Mouse (Mus musculus) cerebellum, postnatal 4 days (tissue): Measurements from ENCODE around the gene Zdhhc7.
A peak's percentile ranks its signal among the peaks of the same experiment; 100 is the strongest.

Experiments
- DNase-seq, 2 experiments: peaks; one replicate each; pipeline ENCODE4 v3.0.0; 2022; ENCODE audit warnings: low spot score in 2 of 2, mixed read lengths in 1 of 2

Gene Zdhhc7

DNA sequence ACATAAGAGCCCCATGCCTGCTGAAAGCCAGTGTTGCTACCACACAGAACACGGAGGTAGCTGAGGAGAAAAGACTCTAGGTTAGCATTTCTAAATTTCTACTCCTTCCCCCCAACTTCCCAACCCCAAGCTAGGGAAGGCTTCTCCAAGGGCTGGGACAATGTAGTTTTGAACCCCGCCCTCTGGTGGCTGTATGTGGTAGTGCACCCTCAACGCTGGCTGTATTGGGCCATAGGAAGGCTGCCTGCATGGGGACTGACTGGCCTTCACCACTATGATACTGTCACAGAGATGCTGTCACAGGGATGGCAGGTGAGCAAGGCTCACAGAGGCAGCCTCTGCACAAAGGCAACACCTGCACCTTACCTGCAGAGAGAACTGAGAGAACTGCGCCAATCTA is 29.6 kb downstream of the Zdhhc7 start:
- peak; percentile 84 to 91 for DNase-seq

DNA sequence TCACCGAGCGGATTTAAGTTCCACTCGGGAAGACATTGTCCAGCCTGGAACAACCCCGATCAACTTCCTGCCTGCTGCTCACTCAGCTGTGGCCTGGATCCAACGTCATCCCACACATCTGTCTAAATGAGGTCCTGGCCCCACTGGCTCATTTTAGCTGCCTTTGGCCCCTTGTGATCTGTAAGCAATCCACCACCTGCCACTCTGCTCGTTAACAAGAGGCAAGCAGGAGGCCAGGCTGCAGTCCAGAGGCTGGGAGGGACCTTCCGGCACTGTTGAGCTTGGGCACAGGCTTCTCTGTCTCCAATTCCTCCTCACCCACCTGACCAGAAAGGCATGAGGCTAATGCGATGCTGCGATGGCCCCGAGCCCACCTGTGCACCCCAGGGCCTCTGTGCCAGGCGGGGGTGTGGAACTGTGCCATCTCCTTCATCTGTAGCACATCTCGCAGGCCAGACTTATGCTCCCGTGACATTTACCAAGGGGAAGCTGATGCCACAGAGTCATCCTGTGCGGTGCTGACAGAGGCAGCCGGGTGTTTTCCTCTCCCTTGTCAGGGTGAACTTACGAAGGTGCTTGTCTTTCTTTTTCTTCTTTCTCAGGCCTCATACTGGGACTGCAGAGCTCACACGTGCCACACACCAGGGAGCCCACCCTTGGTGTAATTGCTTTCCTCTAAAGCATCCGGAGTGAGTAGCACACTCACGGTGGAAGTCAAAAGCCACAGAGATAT is 33.2 kb downstream of the Zdhhc7 start:
- DNase-seq: no peak

DNA sequence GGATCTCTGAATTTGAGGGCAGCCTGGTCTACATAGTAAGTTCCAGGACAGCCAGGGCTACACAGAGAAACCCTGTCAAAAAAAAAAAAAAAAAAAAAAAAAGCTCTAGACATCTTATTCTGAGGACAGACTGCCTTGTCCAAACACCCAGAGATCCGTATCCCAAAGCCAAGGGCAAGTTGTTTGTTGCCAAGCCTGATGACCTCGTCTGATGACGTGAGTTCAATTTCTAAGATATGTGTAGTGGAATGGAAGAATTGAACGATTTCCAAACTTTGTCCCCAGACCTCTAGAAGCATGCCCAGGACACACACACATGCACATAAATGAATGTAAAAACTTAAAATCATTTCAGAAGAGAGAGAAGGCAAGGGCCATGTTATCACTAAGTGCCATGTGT is 35.1 kb downstream of the Zdhhc7 start:
- no peak for DNase-seq

DNA sequence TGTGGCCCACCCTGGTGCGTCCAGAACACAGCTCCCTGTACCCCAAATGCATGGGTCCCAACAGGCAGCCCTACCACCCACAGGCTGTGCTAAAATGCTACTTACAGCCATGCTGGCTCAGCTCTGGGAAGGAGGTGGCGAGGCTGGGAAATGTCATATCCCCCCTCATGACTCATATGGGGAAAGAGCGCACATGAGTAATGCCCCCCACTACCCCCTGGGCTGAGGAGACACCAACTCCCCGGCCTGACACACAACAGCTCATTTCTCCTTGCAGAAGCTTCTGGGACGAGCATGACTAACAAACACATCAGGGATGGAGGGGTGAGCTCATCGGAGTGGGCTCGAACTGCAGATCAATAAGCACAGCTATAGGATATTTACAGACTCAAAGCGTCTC is 35.7 kb downstream of the Zdhhc7 start:
- DNase-seq: no peak

DNA sequence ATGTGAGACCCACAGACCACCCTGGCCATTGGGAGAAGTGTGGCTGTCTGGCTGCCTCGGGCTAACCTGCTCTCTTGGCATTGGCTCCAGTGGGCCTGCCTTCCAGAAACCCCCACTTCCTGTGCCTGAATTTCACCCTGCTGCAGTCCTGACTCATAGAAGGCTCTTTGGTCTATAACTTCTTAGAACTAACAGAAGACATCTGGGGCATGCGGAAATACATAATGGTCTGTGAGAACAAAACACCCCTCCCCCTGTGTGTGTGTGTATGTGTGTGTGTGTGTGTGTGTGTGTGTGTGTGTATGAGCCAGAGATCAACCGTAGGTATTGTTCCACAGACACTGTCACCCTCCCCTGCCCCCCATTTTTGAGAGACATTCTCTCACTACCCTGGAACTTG is 38.0 kb downstream of the Zdhhc7 start:
- no peak for DNase-seq

DNA sequence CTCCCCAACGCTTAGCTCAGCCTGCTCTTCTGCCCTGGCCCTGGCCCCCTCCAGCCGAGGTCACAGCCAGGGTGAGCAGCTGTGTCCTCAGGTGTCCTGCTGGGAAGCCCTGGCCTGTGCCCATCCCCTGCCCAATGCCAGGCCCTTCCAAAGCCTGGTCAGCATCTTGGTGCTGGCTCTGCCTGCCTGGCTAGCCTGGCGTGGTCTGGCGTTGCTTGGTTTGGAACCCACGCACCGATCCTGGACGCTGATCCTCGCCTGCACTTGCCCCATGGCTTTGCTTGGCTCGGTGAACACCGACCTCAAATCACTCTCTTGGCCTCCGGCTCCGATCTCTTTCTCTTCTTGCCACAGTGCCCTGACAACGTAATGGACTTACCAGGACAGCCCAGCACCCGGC is 38.5 kb downstream of the Zdhhc7 start:
- no peak for DNase-seq

DNA sequence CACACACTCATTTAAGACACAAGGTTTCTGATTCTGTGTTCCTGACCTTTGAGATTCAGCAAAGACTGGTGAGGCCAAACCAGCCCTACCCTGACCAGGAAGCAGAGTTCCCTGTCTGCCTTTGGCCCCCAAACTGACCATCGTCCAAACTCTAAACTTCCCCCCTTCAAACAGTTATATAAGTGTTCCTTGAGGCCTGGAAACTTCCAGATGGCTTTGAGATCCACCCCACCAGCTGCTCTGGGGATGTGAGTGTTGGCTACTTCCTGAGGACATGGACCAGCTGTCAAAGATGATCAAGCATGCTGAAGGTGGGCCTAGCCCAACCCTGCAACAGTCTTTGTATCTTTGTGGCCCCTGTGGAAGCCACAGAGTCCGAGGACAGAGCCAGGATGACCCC is 44.2 kb downstream of the Zdhhc7 start:
- no peak for DNase-seq

DNA sequence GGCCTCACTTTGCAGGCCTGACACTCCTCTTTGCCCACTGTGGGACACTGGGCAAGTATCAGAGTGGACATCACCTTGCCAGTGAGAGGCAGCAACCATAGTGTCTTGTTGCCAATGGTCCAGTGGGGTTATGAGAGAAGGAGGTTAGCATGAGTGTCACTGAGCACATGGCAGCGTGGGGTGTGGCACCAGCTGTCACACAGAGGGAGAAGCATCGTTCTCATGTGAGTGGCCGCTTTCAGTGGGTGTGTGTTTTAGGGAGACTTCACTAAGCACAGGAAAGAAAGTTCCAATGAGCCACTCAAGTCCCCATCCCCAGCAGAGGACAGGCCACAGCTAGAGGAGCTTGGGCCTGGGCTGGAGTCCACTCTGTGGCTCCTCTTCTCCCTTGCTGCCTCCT is 46.4 kb downstream of the Zdhhc7 start:
- no peak for DNase-seq

DNA sequence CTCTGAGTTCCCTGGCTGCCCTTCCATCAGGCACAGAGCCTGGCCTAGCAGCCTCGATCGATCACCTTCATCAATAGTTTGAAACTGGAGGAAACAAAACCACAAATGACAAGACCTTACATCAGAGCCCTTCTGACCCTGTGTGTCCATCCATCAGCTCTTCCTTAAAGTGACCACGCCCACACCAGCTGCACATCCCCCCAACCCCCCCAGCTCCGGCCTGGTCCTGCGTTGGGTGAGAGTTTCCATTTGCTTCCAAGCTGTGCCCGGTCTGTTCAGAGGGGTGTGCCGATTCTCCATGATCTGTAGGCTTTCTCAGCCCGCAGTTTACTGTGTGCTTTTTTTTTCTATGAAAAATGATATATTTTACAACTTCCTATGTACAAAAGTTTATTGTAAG is 49.0 kb downstream of the Zdhhc7 start:
- DNase-seq: no peak

DNA sequence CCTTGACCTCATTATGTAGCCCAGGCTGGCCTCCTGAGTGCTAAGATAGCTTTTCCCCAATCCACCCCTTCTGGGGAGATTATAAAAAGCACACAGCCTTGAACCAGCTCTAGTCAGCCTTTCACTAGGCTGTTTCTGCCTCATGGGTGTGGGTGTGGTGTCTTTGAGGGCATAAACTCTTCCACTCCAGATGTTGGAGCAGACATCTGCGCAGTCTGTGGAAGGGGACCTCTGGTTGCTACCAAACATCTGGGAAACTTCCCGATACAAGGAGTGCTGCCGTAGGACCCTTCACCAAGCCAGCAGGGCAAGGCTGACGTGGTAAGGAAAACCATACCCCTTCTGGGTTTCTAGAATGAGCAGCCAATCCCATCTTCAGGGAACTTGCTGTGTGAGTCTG is 49.4 kb downstream of the Zdhhc7 start:
- no peak for DNase-seq

DNA sequence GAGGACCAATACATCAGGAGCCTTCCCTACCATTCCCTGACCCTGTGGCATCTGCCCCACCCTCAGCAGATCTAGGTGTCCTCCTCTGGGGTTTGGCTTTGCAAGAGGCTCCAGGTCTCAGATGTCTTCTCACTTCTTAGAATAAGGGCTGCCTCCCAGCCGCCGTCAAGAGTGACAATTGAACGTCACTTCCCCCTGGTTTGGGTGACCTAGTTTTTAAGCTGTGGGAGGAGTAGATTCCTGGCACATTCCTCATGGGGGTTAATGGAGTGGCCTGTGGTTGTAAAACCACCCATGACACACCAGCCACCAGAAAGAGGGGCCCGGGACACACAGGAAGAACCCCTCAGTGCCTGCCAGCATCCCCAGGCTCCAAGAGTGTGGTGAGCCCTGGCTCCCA is 50.3 kb downstream of the Zdhhc7 start:
- DNase-seq: no peak

DNA sequence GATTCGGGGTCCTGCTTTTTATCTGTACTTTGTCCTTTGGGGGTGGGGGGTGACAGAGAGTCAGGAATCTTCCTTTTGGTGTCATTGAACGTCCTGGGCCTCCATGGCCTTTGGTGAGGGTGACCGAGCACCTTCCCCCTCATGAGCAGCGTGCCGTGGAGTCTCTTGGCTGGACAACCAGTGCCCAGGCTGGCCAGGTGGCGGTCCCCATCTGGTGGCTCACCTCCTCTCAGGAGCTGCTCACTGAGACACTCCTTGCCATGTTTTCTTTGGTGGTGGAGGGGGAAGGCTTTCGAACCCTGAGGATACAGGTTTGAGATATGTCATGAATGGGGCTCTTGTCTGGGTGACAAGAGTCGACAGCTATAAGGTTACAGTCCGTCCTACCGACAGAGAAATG is 50.9 kb downstream of the Zdhhc7 start:
- no peak for DNase-seq

DNA sequence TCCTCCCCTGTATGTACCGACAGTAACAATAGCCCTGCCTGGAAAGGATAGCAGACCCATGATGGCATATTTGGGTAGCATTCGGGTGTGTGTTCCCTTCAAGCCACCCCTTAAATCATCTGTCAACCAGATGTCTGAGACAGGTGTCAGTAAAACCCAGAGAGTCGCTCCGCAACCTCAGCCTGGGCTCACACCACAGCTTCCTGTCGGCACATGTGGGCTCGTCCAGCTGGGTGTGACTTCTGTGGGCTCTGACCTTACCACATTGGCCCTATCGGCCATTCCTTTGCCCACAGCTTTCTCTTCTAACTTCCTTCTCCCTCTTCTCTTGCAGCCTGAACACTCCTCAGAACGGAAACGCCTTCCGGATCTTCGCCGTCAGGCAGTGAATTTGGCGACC is 51.3 kb downstream of the Zdhhc7 start:
- no peak for DNase-seq

DNA sequence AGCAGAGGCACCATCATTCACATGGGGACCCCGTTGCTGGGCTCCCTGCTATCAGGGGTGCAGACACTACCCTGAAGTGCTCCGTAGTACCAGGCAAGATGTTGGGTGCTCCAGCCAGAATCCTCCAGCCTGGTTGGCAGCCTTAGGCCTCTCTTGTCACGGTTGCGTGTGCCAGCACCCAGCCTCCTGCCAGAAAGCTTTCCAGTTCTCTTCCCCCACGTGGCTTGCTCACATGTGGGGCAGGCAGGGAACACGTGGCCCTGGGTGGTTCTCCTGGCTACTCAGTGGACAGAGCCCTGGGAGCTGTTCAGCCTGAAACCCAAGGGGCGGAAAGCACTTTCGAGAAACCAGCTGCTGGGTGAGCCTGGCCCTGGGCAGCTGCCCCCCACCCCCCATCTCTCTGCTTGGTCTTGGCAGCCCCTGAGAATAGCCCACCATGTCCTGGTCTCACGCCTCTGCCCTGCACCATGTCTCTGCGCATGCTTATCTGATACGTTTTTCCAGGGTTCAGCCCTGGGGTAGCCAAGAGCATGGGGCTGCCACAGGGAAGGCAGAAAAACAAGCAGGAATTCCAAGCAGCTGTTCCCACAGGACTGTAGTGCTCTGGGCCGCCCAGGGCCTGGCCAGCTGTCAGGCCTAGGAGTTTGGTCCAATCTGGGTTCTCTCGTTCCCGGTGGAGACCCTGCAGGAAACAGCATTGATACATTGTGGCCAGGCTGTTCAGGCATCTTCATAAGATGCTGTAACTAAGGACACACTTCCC is 54.8 kb downstream of the Zdhhc7 start:
- peak; percentile 57 to 76 for DNase-seq

DNA sequence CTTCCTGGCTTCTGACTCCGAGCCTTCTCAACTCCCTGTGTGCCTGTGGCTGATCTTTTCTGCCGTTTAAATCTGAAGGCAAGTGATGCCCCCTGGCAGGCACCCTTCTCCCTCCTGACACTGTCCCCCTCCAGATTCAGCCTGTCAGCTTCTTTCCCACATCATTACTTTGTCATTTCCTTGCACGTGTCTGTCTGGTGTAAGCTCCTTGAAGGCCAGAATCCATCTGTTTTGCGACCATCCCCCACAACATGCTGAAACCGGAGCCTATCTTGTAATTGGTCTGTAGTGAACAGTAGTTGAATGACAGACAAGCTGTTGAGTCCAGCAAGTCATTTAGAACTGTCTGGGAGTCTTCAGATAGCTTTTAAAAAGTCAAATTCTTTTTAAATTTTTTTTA is 55.8 kb downstream of the Zdhhc7 start:
- DNase-seq: no peak

DNA sequence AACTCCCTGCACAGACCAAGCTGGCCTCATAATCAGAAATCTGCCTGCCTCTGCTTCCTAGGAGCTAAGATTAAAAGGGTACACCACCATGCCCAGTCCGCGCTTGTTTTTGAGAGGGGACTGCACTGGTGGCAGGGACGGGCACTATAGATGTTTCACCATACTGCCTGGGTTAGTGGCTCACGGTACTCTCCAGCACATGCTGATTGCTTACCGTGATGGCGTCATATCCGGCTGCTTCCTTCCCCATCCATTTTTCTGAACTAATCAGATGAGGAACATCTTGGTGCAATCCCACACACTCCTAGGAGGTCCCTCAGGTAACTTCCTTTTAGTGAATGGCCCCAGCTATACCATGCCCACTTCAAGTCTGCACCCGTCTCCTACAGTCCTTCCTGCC is 56.4 kb downstream of the Zdhhc7 start:
- no peak for DNase-seq

DNA sequence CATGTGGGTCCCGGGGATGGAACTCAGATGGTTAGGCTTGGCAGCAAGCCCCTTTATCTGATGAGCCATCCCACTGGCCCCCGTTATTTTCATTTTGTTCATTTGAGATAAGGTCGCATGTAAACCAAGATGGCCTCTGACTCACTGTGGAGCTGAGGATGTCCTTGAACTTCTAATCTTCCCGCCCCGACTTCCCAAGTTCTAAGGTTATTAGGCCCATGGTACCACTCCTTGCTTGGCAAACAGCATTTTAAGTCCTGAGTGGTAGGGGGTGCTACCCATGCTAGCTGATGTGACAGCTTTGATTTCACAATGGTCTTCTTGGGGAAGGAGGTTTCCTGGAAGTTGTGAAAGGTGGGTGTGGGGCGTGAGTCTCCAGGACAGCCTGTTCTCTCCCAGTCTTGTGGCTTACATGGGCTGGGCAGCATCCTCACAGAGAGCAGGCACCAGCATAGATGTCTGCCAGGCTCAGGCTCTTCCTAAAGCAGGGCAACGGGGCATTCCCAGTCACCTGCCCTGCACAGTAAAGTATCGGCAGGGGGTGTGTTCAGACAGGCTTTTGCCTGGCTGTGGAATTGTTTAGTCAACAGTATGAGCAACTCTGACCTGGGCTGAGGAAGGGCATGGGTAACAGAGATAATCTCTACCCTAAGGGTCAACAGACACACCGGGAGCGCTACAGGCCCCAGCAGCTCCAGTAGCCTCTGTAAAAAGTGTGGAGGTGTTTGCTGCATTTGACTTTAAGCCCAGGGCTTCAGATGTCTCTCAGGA is 58.6 kb downstream of the Zdhhc7 start:
- no peak for DNase-seq

DNA sequence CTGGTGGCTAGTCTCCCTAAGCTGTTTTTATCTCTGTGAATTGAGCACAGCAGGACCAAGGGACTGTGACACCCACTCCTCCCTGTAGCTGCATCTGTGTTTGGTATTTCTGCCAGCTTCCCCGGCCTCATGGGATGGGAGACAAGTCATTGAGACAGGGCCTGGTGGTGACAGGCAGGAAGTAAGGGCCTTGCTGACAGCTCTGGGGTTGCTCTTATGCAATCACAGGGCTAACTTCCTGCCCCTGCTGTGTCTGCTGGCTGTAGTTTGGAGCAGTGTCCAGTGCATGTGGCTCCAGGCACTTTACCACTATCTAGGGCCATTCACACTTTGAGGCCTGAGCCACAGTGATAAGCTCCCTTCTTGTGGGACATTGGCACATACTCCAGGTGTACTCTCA is 60.4 kb downstream of the Zdhhc7 start:
- no peak for DNase-seq

DNA sequence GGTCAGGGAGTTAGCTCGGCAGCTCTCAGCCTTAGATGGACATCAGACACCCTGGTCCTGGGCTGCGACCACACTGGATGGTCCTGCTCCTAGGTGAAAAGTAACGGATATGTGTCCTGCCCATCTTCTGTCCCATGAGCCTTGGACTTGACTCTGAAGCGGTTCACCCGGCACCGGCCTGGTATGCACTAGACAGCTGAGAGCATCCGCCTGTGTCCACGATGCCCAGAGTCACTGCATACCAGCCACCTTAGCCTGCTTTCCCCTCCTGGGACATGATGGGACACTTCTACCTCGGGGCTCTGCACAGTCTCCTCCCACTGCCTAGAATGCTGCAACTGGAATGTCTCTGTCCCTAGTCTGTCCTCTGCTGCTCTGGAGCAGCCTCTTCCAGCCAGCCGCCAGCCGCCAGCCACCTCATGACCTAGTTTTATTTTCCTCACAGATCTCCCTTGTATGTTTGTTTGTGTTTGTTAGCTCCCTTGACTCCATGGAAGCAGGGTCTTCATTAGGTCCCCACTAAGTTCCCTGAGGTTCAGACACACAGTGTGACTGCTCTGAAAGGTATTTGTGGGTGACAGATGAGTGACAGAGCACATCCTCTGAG is 61.9 kb downstream of the Zdhhc7 start:
- no peak for DNase-seq

DNA sequence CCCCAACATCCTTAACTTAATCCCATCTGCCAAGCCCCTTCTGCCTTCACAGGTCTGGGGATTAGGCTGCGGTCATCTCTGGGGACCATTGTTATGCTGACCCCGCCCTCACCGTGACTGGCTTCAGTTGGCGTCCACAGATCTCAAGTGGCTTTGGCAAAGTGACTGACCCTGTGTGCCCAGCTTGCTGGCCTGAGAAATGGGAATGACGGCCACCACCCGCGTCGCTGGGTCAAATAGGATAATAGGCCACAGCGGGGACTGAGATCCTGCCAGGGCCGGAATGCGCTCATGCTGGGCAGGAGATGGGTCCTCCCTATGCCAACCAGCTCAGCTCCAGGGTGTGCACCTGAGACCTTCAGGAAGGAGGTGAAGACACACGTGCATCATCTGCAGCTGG is 62.5 kb downstream of the Zdhhc7 start:
- no peak for DNase-seq

DNA sequence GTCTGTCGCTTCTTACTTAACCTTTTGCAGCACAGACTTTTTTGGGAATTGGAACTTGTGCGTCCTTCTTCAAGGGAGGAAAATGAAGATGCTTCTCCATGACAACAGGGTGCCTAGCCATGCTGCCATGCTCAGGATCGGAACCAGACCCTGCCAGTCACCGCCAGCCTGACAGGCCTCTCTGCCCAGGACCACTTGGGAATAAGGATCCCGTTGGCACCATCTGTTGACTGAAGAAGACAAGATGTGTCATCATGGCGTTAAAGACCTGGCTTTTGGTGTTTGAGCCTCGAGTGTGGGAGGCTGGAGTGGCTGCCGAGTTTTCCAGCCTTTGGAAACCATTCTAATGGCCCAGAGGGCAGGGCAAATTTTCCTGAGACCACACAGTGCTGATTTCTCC is 63.7 kb downstream of the Zdhhc7 start:
- DNase-seq: no peak

DNA sequence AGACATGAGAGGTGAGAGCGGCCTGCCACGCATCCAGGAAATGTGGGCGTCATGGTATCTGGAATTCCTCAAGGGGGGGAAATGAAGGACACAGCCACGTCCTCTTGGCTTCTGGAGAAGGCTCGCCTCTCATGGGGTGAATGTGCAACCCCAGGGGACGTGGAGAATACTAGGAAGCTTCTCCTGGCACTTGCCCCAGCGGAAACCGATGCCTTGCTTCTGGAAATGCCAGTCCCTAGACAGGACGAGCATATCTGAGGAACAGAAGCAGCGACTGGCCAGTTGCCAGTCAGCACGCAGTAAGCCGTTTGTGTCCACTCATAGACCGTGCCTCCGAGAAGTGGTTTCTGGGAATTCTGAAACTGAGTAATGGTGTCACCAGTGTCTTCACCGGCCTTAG is 64.1 kb downstream of the Zdhhc7 start:
- DNase-seq: no peak
